Mouse (Mus musculus): ENCODE measurements at regions not wholly inside any gene's neighbourhood (a gene's known extent, or its start where the extent isn't known, plus 50 kb on each side); places are given as distances from the start of the nearest gene placed in this dataset.

DNA sequence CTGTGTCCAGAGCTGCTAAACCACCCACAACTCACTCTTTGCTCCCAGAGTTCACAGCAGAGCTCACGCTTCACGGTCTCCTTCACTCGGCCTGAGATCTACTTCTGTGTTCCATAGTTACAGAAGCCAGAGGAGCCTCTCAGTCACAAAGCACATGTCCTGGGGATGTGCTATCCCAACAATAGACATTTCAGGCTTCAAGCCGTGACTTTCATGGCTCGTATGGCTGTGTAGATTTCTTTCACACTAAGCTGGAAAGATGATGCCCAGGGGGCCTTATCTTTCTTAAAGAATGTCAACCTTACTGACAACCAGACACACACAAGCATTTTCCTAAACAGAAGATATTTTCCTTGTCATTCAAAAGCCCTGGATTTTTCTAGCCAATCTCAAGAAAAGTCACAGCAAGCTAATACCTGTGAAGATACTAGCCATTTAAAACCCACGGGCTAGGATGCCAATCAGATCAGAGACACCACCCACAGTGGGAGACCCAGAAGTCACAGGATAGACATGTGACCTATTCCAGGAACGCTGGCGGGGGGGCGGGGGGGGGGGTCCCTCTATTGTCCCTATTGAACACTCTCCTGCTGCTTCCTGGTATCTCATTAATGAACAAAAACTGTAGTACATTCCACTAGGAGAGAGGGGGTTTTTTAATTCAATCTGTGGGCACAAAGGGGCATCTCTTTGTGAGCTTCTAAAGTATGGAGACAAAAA, 98.8 kb upstream of the Mapk10 start:
- intact Hi-C loops (cut with DNase I), result no loop called here

- intact Hi-C loops (cut with DNase I), result no loop called here
These were observed 94.7 kb upstream of the Mapk10 start for GRCm38 (mm10) chr5:103305716-103306447.

DNA sequence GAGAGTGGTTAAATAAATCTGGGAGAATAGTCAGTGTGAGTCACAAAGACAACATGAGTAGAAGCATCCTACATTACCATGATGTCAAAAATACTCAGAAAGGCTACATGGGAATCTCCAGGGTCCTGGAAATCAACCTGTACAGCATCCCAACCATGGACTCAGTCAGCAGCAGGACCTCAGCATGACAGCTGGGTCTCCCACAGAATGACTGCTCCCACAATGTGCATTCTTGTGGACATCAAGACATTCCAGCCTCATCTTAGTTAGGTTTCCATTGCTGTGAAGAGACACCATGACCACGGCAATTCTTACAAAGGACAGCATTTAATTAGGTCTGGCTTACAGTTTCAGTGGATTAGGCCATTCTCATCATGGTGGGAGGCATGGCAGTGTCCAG, 93.8 kb upstream of the Mapk10 start:
- intact Hi-C loops (cut with DNase I), result no loop called here

DNA sequence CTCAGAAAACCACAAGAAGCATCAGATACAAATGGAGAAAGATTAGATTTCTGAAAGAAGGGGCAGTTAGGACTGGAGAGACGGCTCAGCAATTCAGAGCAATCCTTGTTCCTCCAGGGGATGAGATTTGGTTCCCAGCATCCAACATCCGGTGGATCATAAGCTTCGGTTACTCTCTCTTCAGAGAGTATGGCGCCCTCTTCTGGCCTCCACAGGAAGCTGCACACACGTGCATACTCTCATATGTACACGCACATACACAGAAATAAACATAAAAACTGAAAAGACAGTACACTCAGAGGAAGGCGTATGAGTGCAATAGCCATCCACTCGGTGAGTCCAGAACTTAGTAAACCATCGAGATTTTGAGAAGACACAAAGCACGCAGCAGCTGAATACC, 91.6 kb upstream of the Mapk10 start:
- intact Hi-C loops (cut with DNase I), result no loop called here

GRCm38 (mm10) chr5:103301303-103301702, 90.2 kb upstream of the Mapk10 start:
- intact Hi-C loops (cut with DNase I), result no loop called here

GRCm38 (mm10) chr5:103293953-103294352, 82.8 kb upstream of the Mapk10 start:
- intact Hi-C loops (cut with DNase I), result no loop called here

DNA sequence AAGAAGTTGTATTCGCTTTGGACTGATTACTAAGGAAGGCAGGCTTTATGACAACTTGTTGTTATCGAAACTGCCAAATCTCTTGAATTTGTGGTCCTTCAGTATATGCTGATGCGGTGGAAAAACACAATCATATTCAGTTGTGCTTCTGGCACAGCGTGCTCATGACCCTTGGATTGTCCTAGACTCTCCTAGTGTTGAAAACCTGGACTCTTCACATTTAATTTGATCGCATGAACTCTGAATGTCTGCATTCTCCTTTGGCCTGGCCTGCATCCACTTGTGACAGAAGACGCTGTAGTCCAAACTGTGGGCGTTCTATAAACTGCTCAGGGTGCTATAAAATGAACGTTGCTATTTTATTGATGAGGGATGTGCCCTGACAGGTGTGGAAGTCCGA, 80.6 kb upstream of the Mapk10 start:
- intact Hi-C loops (cut with DNase I), result no loop called here

GRCm38 (mm10) chr5:103291219-103291618, 80.1 kb upstream of the Mapk10 start:
- intact Hi-C loops (cut with DNase I), result no loop called here

DNA sequence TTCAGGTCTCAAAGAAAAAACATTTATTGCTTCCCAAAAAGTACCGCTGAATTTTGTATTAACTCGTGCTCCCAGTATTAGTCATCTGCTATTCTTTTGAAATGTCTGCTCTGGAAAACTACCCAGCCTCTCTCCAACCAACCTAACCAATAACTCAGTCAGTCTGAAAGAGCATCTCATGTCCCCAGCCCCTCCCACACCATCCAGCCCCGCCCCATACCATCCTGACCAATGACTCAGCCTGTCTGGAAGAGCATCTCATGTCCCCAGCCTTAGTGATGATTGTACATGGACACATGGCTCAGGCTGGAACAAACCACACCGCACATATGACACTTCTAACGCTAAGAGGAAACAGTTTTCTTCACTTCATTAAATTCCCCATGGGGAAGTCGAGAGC, 58.1 kb upstream of the Mapk10 start:
- intact Hi-C loops (cut with DNase I), result no loop called here

GRCm38 (mm10) chr5:103264903-103265302, 53.8 kb upstream of the Mapk10 start:
- intact Hi-C loops (cut with DNase I), result no loop called here

DNA sequence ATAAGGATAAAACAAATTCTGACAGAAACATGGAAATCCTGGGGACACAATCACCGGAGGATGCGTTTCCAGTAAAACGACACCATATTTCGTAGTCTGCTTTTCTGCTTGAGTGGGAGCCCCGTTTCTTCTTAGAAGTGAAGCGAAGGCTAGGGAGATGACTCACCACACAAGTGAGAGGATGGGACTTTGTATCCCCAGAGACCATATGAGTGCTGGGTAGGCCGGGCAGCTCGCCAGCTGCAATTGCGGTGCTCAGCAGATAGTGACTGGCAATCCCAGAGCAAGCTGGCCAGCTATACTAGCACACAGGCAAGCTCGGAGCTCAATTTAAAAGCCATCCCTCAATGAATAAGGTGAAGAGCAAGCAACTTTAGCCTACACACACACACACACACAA, 50.3 kb upstream of the Mapk10 start:
- intact Hi-C loops (cut with DNase I), result no loop called here

Measured in adrenal gland (tissue).